Mouse (Mus musculus) C2C12 (cell line): ENCODE data around the gene Kcnk5. TPM values are rescaled to one million over a fixed set of nuclear protein-coding genes. Genes with fewer than 3 reads are reported as not detected.

Experiments
- H3K27me3 ChIP-seq: one replicate; pipeline ENCODE4 v1.6.1; 2011; ENCODE audit not compliant: control insufficient read depth, insufficient read depth, insufficient read length
- H3K36me3 ChIP-seq: one replicate; pipeline ENCODE4 v1.6.1; 2011; ENCODE audit not compliant: control insufficient read depth, insufficient read depth
- H3K4me3 ChIP-seq: one replicate; pipeline ENCODE4 v1.5.1; 2011; ENCODE audit warnings: mild to moderate bottlenecking, control low read depth; ENCODE audit not compliant: poor library complexity, insufficient read depth, severe bottlenecking
- H3K79me2 ChIP-seq: one replicate; pipeline ENCODE4 v1.6.1; 2011; ENCODE audit not compliant: control insufficient read depth, insufficient read depth
- H3K79me3 ChIP-seq: one replicate; pipeline ENCODE4 v1.6.1; 2011; ENCODE audit warnings: low read depth, control low read depth
- H3ac ChIP-seq: one replicate; pipeline ENCODE3; 2011; ENCODE audit warnings: low read depth; ENCODE audit not compliant: control insufficient read depth, insufficient read length
- CEBPB ChIP-seq: IDR thresholded peaks from one replicate; pipeline ENCODE4 v1.6.1; 2011; ENCODE audit warnings: low read depth, mild to moderate bottlenecking, control low read depth, moderate library complexity
- CTCF ChIP-seq: IDR thresholded peaks from one replicate; pipeline ENCODE4 v1.5.1; 2011; ENCODE audit not compliant: control insufficient read depth, insufficient read depth, insufficient read length
- FOSL1 ChIP-seq: IDR thresholded peaks from one replicate; pipeline ENCODE4 v1.8.0; 2011; ENCODE audit warnings: mild to moderate bottlenecking, low read length; ENCODE audit not compliant: poor library complexity, insufficient read depth, severe bottlenecking
- MAX ChIP-seq: IDR thresholded peaks from one replicate; pipeline ENCODE4 v1.6.1; 2011; ENCODE audit warnings: mild to moderate bottlenecking, control low read depth
- MYOD1 ChIP-seq: IDR thresholded peaks from one replicate; pipeline ENCODE4 v1.6.1; 2011; ENCODE audit warnings: low read depth; ENCODE audit not compliant: control insufficient read depth, insufficient read length
- MYOG ChIP-seq: IDR thresholded peaks from one replicate; pipeline ENCODE4 v1.6.1; 2011; ENCODE audit not compliant: control insufficient read depth, insufficient read length; ENCODE audit errors: extremely low read depth
- USF1 ChIP-seq: IDR thresholded peaks from one replicate; pipeline ENCODE4 v1.6.1; 2011; ENCODE audit warnings: low read depth, mild to moderate bottlenecking, control low read depth, moderate library complexity
- polyA plus RNA-seq: library from polyadenylated mRNA; unstranded; fragments of >200 nt; fragmentation: generic; extraction: Trizol; gene quantifications from one replicate; pipeline ENCODE4 v1.2.1, GENCODE M21; 2012; ENCODE audit warnings: missing spikeins

Kcnk5 gene
- polyA plus RNA-seq, 1 experiment: 10.1 TPM

GRCm38 (mm10) chr14:20225525-20225924, 43.9 kb upstream of the Kcnk5 start:
- H3K4me3 ChIP-seq: no peak overlapping the region
- H3K36me3 ChIP-seq: no peaks in the 10 kb centered on the region
- TF ChIP-seq FOSL1 (no peak), CEBPB (no peak), MYOG (no peak), MAX (no peak), USF1 (no peak)
- H3ac ChIP-seq: no peak overlapping the region
- no peaks in the 10 kb centered on the region for H3K79me2 ChIP-seq
- no peaks in the 10 kb centered on the region for H3K27me3 ChIP-seq
- H3K79me3 ChIP-seq: no peaks in the 10 kb centered on the region

- no peaks in the 10 kb centered on the region for H3K27me3 ChIP-seq
- no peaks in the 10 kb centered on the region for H3K79me3 ChIP-seq
- H3K4me3 ChIP-seq: no peak overlapping the region
- H3K36me3 ChIP-seq: no peaks in the 10 kb centered on the region
- H3K79me2 ChIP-seq: no peaks in the 10 kb centered on the region
- no peak overlapping the region for H3ac ChIP-seq
- no peak for TF ChIP-seq CEBPB
- no peak for TF ChIP-seq CTCF
- TF ChIP-seq FOSL1: no peak
- no peak for TF ChIP-seq MAX
- no peak for TF ChIP-seq MYOD1
- TF ChIP-seq USF1: no peak
- TF ChIP-seq MYOG: no peak
These were observed 43.1 kb upstream of the Kcnk5 start for GRCm38 (mm10) chr14:20224576-20225218.

DNA sequence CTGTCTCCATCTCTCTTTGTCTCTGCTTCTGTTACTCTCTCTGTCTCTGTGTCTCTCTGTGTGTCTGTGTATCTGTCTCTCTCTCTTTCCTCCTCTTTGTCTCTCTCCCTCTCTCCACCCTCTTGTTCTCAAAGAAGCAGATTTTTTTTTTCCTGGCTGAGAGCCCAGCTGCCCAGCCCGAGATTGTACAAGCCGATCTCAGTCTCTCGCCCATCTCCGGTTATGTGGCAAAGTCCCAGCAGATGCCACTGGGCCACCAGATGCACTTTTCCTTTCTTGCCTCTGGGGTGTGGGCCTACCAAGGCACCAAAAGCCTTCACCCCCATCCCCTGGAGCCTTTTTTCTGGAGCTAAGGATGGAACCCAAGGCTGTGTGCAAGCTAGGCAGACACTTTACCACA, 42.6 kb upstream of the Kcnk5 start:
- Histone ChIP-seq H3K79me2 (no peaks in the 10 kb centered on the region), H3ac (no peak overlapping the region), H3K27me3 (no peaks in the 10 kb centered on the region), H3K4me3 (no peak overlapping the region), H3K36me3 (no peaks in the 10 kb centered on the region), H3K79me3 (no peaks in the 10 kb centered on the region)
- TF ChIP-seq MYOD1: no peak
- no peak for TF ChIP-seq FOSL1
- TF ChIP-seq MYOG: no peak
- no peak for TF ChIP-seq MAX

DNA sequence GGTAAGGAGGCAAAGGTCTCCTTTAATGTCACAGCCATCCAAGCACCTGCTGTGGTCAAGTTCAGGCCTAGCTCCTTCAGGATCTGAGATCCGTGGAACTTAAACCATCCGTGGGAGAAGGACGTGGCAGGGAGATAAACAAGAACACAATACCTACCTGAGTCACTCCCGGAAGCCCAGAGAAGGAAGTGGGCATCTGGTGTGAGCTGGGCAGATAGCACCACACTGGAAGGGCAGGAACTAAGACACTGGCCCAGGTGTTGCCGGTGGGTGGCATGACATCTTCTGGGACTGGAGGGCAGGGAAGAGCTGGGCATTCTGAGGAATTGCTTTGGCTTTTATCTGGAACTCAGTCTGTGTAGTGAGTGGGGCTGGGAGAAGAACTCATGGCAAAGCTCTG, 41.6 kb upstream of the Kcnk5 start:
- no peak for TF ChIP-seq USF1
- TF ChIP-seq MYOD1: no peak
- TF ChIP-seq CTCF: no peak
- no peak for TF ChIP-seq MAX
- no peak for TF ChIP-seq FOSL1
- no peak for TF ChIP-seq MYOG
- no peak for TF ChIP-seq CEBPB
- Histone ChIP-seq H3K4me3 (no peak overlapping the region), H3K79me3 (no peaks in the 10 kb centered on the region), H3K79me2 (no peaks in the 10 kb centered on the region), H3K36me3 (no peaks in the 10 kb centered on the region), H3ac (no peak overlapping the region), H3K27me3 (no peaks in the 10 kb centered on the region)

- H3K4me3 ChIP-seq: no peak overlapping the region
These were observed 39.5 kb upstream of the Kcnk5 start for GRCm38 (mm10) chr14:20221083-20221482.

GRCm38 (mm10) chr14:20219849-20220248, 38.2 kb upstream of the Kcnk5 start:
- H3K79me2 ChIP-seq: no peaks in the 10 kb centered on the region
- TF ChIP-seq MAX (no peak), CEBPB (no peak), FOSL1 (no peak), CTCF (no peak), MYOG (no peak), MYOD1 (no peak), USF1 (no peak)
- no peaks in the 10 kb centered on the region for H3K27me3 ChIP-seq
- no peaks in the 10 kb centered on the region for H3K79me3 ChIP-seq
- H3K4me3 ChIP-seq: no peak overlapping the region
- H3ac ChIP-seq: no peak overlapping the region
- H3K36me3 ChIP-seq: no peaks in the 10 kb centered on the region

More at GRCm38 (mm10) chr14:20221083-20221482, 39.5 kb upstream of the Kcnk5 start:
- no peak overlapping the region for H3ac ChIP-seq
- no peaks in the 10 kb centered on the region for H3K79me3 ChIP-seq
- TF ChIP-seq FOSL1: no peak
- no peak for TF ChIP-seq USF1
- TF ChIP-seq CTCF: no peak
- TF ChIP-seq CEBPB: no peak
- TF ChIP-seq MAX: no peak
- TF ChIP-seq MYOD1: no peak
- TF ChIP-seq MYOG: no peak
- H3K36me3 ChIP-seq: no peaks in the 10 kb centered on the region
- no peaks in the 10 kb centered on the region for H3K79me2 ChIP-seq
- H3K27me3 ChIP-seq: no peaks in the 10 kb centered on the region
